Mouse (Mus musculus): ENCODE data around the gene Ext2. TPM values are rescaled to one million over a fixed set of nuclear protein-coding genes. Genes with fewer than 3 reads are reported as not detected.

Gene Ext2
- total RNA-seq, 2 experiments from 2014 or later = 40.4 to 44.1 TPM

GRCm38 (mm10) chr2:93649243-93649870 lies 173.0 kb downstream of the Ext2 start:
- intact Hi-C loops (cut with DNase I) = no loop called here
- DNase-seq = no peak

- no peak for DNase-seq
Observed at GRCm38 (mm10) chr2:93647924-93648575, 174.3 kb downstream of the Ext2 start.

GRCm38 (mm10) chr2:93647051-93647923 lies 175.1 kb downstream of the Ext2 start:
- DNase-seq = peak; percentile 37 to 47
- intact Hi-C loops (cut with DNase I) = no loop called here

More at GRCm38 (mm10) chr2:93647924-93648575, 174.3 kb downstream of the Ext2 start:
- intact Hi-C loops (cut with DNase I) = no loop called here

- intact Hi-C loops (cut with DNase I) = no loop called here
- peak; percentile 38 to 55 for DNase-seq
Observed at GRCm38 (mm10) chr2:93645626-93646320, 176.6 kb downstream of the Ext2 start.

GRCm38 (mm10) chr2:93645197-93645596 lies 177.2 kb downstream of the Ext2 start:
- DNase-seq = no peak
- intact Hi-C loops (cut with DNase I) = no loop called here

GRCm38 (mm10) chr2:93644731-93645130 lies 177.6 kb downstream of the Ext2 start:
- intact Hi-C loops (cut with DNase I) = no loop called here

GRCm38 (mm10) chr2:93644234-93644633 lies 178.1 kb downstream of the Ext2 start:
- intact Hi-C loops (cut with DNase I) = no loop called here
- no peak for DNase-seq

More at GRCm38 (mm10) chr2:93644731-93645130, 177.6 kb downstream of the Ext2 start:
- no peak for DNase-seq

- DNase-seq = no peak
- intact Hi-C loops (cut with DNase I) = no loop called here
Observed at GRCm38 (mm10) chr2:93643403-93643780, 179.0 kb downstream of the Ext2 start.

GRCm38 (mm10) chr2:93634609-93635008 lies 187.8 kb downstream of the Ext2 start:
- intact Hi-C loops (cut with DNase I) = no loop called here
- DNase-seq = no peak

GRCm38 (mm10) chr2:93624665-93625408 lies 197.5 kb downstream of the Ext2 start:
- intact Hi-C loops (cut with DNase I) = no loop called here
- DNase-seq = no peak

GRCm38 (mm10) chr2:93619208-93619849 lies 203.0 kb downstream of the Ext2 start:
- peak; percentile 45 to 62 for DNase-seq
- intact Hi-C loops (cut with DNase I) = loop anchor here (5.0 kb wide), 1 partner anchor 52 kb away; no protein-coding TSS in a partner anchor

- intact Hi-C loops (cut with DNase I) = loop anchor here (5.0 kb wide), 1 partner anchor 51 kb away; no protein-coding TSS in a partner anchor
Observed at GRCm38 (mm10) chr2:93618447-93619199, 203.7 kb downstream of the Ext2 start.

GRCm38 (mm10) chr2:93615845-93616689 lies 206.3 kb downstream of the Ext2 start:
- intact Hi-C loops (cut with DNase I) = loop anchor here (5.0 kb wide), 1 partner anchor 49 kb away; no protein-coding TSS in a partner anchor
- no peak for DNase-seq

More at GRCm38 (mm10) chr2:93618447-93619199, 203.7 kb downstream of the Ext2 start:
- DNase-seq = no peak

- DNase-seq = no peak
- intact Hi-C loops (cut with DNase I) = no loop called here
Observed at GRCm38 (mm10) chr2:93613020-93613419, 209.3 kb downstream of the Ext2 start.

Data from heart, postnatal 36 days (tissue).